In genomic region chr3:54017943-54018649, GRCm38 (mm10) we compare ENCODE assay signal across 19 mouse cellular contexts.
DNase-seq lines count a peak whose midpoint lies in the region; ATAC-seq and TF ChIP-seq lines count a peak whose summit lies in the region.
"Had no signal": no experiment of that assay in that cellular context is flagged by ENCODE, and none has a peak within 500 bp of the region (broad histone marks: within the 10 kb centered on the region; RNA-seq: fewer than 3 reads in every experiment).

No protein-coding gene starts in this region.

- peak; percentile 52 for ATAC-seq in hindbrain, embryonic 13.5 days (ENCODE audit: low FRiP score)
- no peak for ATAC-seq in hindbrain, postnatal 0 days
- peak; percentile 91 for ATAC-seq in forebrain, embryonic 13.5 days
- peak; percentile 45; the same call in 1 of the 2 replicates for ATAC-seq in midbrain, embryonic 15.5 days (replicated peaks)
- no peak for ATAC-seq in liver, embryonic 11.5 days (replicated peaks; ENCODE audit: low FRiP score)
- ATAC-seq: intestine, embryonic 16.5 days had no signal

- peaks cover 8% of the 10 kb centered on the region for H3K4me1 ChIP-seq in hindbrain, embryonic 13.5 days (replicated peaks)
- H3K4me1 ChIP-seq in hindbrain, postnatal 0 days (ENCODE audit: insufficient read depth, low read length): no peaks in the 10 kb centered on the region
- peaks cover 32% of the 10 kb centered on the region for H3K4me1 ChIP-seq in forebrain, embryonic 13.5 days
- peaks cover 5% of the 10 kb centered on the region; the same call in 1 of the 2 replicates for H3K4me1 ChIP-seq in midbrain, embryonic 15.5 days
- no peaks in the 10 kb centered on the region for H3K4me1 ChIP-seq in liver, embryonic 11.5 days (replicated peaks; ENCODE audit: control insufficient read depth, insufficient read depth, low read length)
- H3K4me1 ChIP-seq: embryonic facial prominence, embryonic 13.5 days had no signal

- H3K4me3 ChIP-seq in hindbrain, embryonic 13.5 days: no peak overlapping the region
- no peak overlapping the region for H3K4me3 ChIP-seq in hindbrain, postnatal 0 days (ENCODE audit: low read length)
- no peak overlapping the region for H3K4me3 ChIP-seq in forebrain, embryonic 13.5 days
- H3K4me3 ChIP-seq in midbrain, embryonic 15.5 days: no peak overlapping the region
- H3K4me3 ChIP-seq in liver, embryonic 11.5 days (ENCODE audit: low read depth, low read length): no peak overlapping the region
- H3K4me3 ChIP-seq: embryonic facial prominence, embryonic 13.5 days; layer of hippocampus, adult 2 months; left cerebral cortex, adult 2 months; myocyte had no signal

- no peaks in the 10 kb centered on the region for H3K9me3 ChIP-seq in hindbrain, embryonic 13.5 days
- no peaks in the 10 kb centered on the region for H3K9me3 ChIP-seq in hindbrain, postnatal 0 days (ENCODE audit: low read length)
- no peaks in the 10 kb centered on the region for H3K9me3 ChIP-seq in forebrain, embryonic 13.5 days (replicated peaks)
- no peaks in the 10 kb centered on the region for H3K9me3 ChIP-seq in midbrain, embryonic 15.5 days
- no peaks in the 10 kb centered on the region for H3K9me3 ChIP-seq in liver, embryonic 11.5 days (ENCODE audit: control insufficient read depth, low read length)
- H3K9me3 ChIP-seq: embryonic facial prominence, embryonic 13.5 days had no signal

- H3K9ac ChIP-seq in hindbrain, embryonic 13.5 days: no peak overlapping the region
- no peak overlapping the region for H3K9ac ChIP-seq in hindbrain, postnatal 0 days (replicated peaks; ENCODE audit: low read length)
- no peak overlapping the region for H3K9ac ChIP-seq in forebrain, embryonic 13.5 days
- no peak overlapping the region for H3K9ac ChIP-seq in midbrain, embryonic 15.5 days
- H3K9ac ChIP-seq in liver, embryonic 11.5 days (ENCODE audit: low read depth, low read length): no peak overlapping the region
- H3K9ac ChIP-seq: embryonic facial prominence, embryonic 13.5 days; liver, embryonic 14.5 days had no signal

- no peak for TF ChIP-seq CTCF in hindbrain, postnatal 0 days (IDR thresholded peaks at IDR 0.05; ENCODE audit: low read depth)

- H3K27me3 ChIP-seq in hindbrain, embryonic 13.5 days: no peaks in the 10 kb centered on the region
- no peaks in the 10 kb centered on the region for H3K27me3 ChIP-seq in hindbrain, postnatal 0 days (ENCODE audit: insufficient read depth, low read length)
- H3K27me3 ChIP-seq in forebrain, embryonic 13.5 days: peaks cover 5% of the 10 kb centered on the region; the same call in 1 of the 2 replicates
- peaks cover 3% of the 10 kb centered on the region; the same call in 1 of the 2 replicates for H3K27me3 ChIP-seq in midbrain, embryonic 15.5 days (replicated peaks)
- no peaks in the 10 kb centered on the region for H3K27me3 ChIP-seq in liver, embryonic 11.5 days (replicated peaks; ENCODE audit: control insufficient read depth, insufficient read depth, low read length)
- H3K27me3 ChIP-seq: embryonic facial prominence, embryonic 13.5 days had no signal

- H3K36me3 ChIP-seq in hindbrain, embryonic 13.5 days: no peaks in the 10 kb centered on the region
- no peaks in the 10 kb centered on the region for H3K36me3 ChIP-seq in hindbrain, postnatal 0 days (ENCODE audit: insufficient read depth, low read length)
- H3K36me3 ChIP-seq in forebrain, embryonic 13.5 days (ENCODE audit: poor library complexity, severe bottlenecking): no peaks in the 10 kb centered on the region
- H3K36me3 ChIP-seq in midbrain, embryonic 15.5 days (replicated peaks): no peaks in the 10 kb centered on the region
- no peaks in the 10 kb centered on the region for H3K36me3 ChIP-seq in liver, embryonic 11.5 days (ENCODE audit: control insufficient read depth, insufficient read depth, low read length)
- H3K36me3 ChIP-seq: embryonic facial prominence, embryonic 13.5 days had no signal

- no peak for DNase-seq in hindbrain, postnatal 0 days (ENCODE audit: low spot score)
- DNase-seq in brain, embryonic 18.5 days (ENCODE audit: low read depth, low spot score): peak; percentile 10
- DNase-seq in liver, embryonic 11.5 days (ENCODE audit: low spot score): no peak
- no peak for DNase-seq in frontal cortex, postnatal 10 days (ENCODE audit: low spot score in 2 of 2)
- no peak for DNase-seq in spleen, adult 12 weeks (ENCODE audit: low spot score)
- DNase-seq: cerebellum, postnatal 14 days; heart, adult 11 months; heart, postnatal 4 days; right cerebral cortex, postnatal 4 days; thymus, postnatal 25 days had no signal

- H3K27ac ChIP-seq in hindbrain, embryonic 13.5 days: peak overlapping the region; percentile 10; the same call in 1 of the 2 replicates
- no peak overlapping the region for H3K27ac ChIP-seq in hindbrain, postnatal 0 days
- H3K27ac ChIP-seq in forebrain, embryonic 13.5 days: peak overlapping the region; percentile 40
- H3K27ac ChIP-seq in midbrain, embryonic 15.5 days: peak overlapping the region; percentile 26; the same call in 1 of the 2 replicates
- H3K27ac ChIP-seq in liver, embryonic 11.5 days (ENCODE audit: low read depth, low read length): no peak overlapping the region
- H3K27ac ChIP-seq: embryonic facial prominence, embryonic 13.5 days; layer of hippocampus, adult 2 months; left cerebral cortex, adult 2 months; liver, embryonic 14.5 days had no signal

- no peak overlapping the region for H3K4me2 ChIP-seq in hindbrain, embryonic 13.5 days
- no peak overlapping the region for H3K4me2 ChIP-seq in hindbrain, postnatal 0 days (ENCODE audit: low read depth, low read length)
- H3K4me2 ChIP-seq in forebrain, embryonic 13.5 days: peak overlapping the region; percentile 20; the same call in 1 of the 2 replicates
- no peak overlapping the region for H3K4me2 ChIP-seq in midbrain, embryonic 15.5 days
- H3K4me2 ChIP-seq in liver, embryonic 11.5 days: no peak overlapping the region
- H3K4me2 ChIP-seq: embryonic facial prominence, embryonic 13.5 days had no signal

- WGBS in hindbrain, embryonic 13.5 days: 24% methylated on average over 4 of the region's 4 CpGs
- 22% methylated on average over 4 of the region's 4 CpGs for WGBS in hindbrain, postnatal 0 days
- 8% methylated on average over 4 of the region's 4 CpGs for WGBS in forebrain, embryonic 13.5 days
- WGBS in midbrain, embryonic 15.5 days: 14% methylated on average over 4 of the region's 4 CpGs
- 39% methylated on average over 4 of the region's 4 CpGs for WGBS in liver, embryonic 11.5 days

Comparison
In these comparisons a context has a peak if more than half of its experiments do, and no peak if none do; other contexts are left out.
1. ATAC-seq: peak in hindbrain, embryonic 13.5 days (single experiment), forebrain, embryonic 13.5 days (single experiment) and midbrain, embryonic 15.5 days (single experiment); none in hindbrain, postnatal 0 days (single experiment) and liver, embryonic 11.5 days (single experiment).
2. H3K27ac ChIP-seq: peak in hindbrain, embryonic 13.5 days (single experiment), forebrain, embryonic 13.5 days (single experiment) and midbrain, embryonic 15.5 days (single experiment); none in hindbrain, postnatal 0 days (single experiment) and liver, embryonic 11.5 days (single experiment).